Mouse (Mus musculus) megakaryocyte, embryonic 14.5 days (primary cell): ENCODE measurements around the gene Btf3l4. TPM values are rescaled to one million over a fixed set of nuclear protein-coding genes. Genes with fewer than 3 reads are reported as not detected.

ENCODE experiments used
- H3K27me3 ChIP-seq: replicated peaks from 2 replicates; pipeline ENCODE3; 2012; ENCODE audit warnings: inconsistent platforms
- H3K36me3 ChIP-seq: replicated peaks from 2 replicates; pipeline ENCODE3; 2012; ENCODE audit warnings: low read length, inconsistent platforms, mixed read lengths
- H3K4me1 ChIP-seq: 2 replicates; pipeline ENCODE4 v1.6.1; 2012; ENCODE audit warnings: inconsistent platforms
- H3K4me3 ChIP-seq: replicated peaks from 2 replicates; pipeline ENCODE3; 2012; ENCODE audit warnings: moderate library complexity, mild to moderate bottlenecking, inconsistent platforms
- H3K9me3 ChIP-seq: 2 replicates; pipeline ENCODE4 v1.6.1; 2012; ENCODE audit warnings: inconsistent platforms
- FLI1 ChIP-seq: IDR thresholded peaks from 2 replicates; pipeline ENCODE4 v1.6.1; 2012; ENCODE audit warnings: low read length, inconsistent platforms, mixed read lengths
- GATA1 ChIP-seq: IDR thresholded peaks from 3 replicates; pipeline ENCODE4 v1.6.1; 2012; ENCODE audit warnings: mixed read lengths, low read length, inconsistent platforms, borderline replicate concordance
- polyA plus RNA-seq: library from polyadenylated mRNA; stranded (reverse); fragments of >175 nt; gene quantifications from 2 replicates; pipeline ENCODE4 v1.2.3, GENCODE M21; 2012; ENCODE audit warnings: low replicate concordance; ENCODE audit not compliant: insufficient read depth

Btf3l4 gene
- polyA plus RNA-seq, 1 experiment = 5.4 TPM

- Histone ChIP-seq H3K36me3 (peaks cover 81% of the 10 kb centered on the region), H3K9me3 (no peaks in the 10 kb centered on the region), H3K4me1 (no peaks in the 10 kb centered on the region; the same call in 1 of the 2 replicates), H3K27me3 (no peaks in the 10 kb centered on the region), H3K4me3 (no peak overlapping the region)
- TF ChIP-seq GATA1 (no peak), FLI1 (no peak)
Observed at GRCm38 (mm10) chr4:108826096-108826495, 7.3 kb downstream of the Btf3l4 start.

- Histone ChIP-seq H3K36me3 (peaks cover 85% of the 10 kb centered on the region), H3K4me3 (no peak overlapping the region), H3K27me3 (no peaks in the 10 kb centered on the region), H3K9me3 (no peaks in the 10 kb centered on the region), H3K4me1 (no peaks in the 10 kb centered on the region)
- no peak for TF ChIP-seq FLI1
- no peak for TF ChIP-seq GATA1
Observed at GRCm38 (mm10) chr4:108825677-108826076, 7.7 kb downstream of the Btf3l4 start.

GRCm38 (mm10) chr4:108811550-108811949 lies 21.9 kb downstream of the Btf3l4 start:
- no peak for TF ChIP-seq GATA1
- TF ChIP-seq FLI1 = no peak
- H3K36me3 ChIP-seq = peaks cover 6% of the 10 kb centered on the region
- H3K9me3 ChIP-seq = no peaks in the 10 kb centered on the region
- H3K27me3 ChIP-seq = peaks cover 9% of the 10 kb centered on the region
- peaks cover 5% of the 10 kb centered on the region; the same call in 1 of the 2 replicates for H3K4me1 ChIP-seq
- H3K4me3 ChIP-seq = no peak overlapping the region

- H3K36me3 ChIP-seq = peaks cover 6% of the 10 kb centered on the region
Observed at GRCm38 (mm10) chr4:108811142-108811541, 22.3 kb downstream of the Btf3l4 start.

GRCm38 (mm10) chr4:108803535-108803934 lies 29.9 kb downstream of the Btf3l4 start:
- peaks cover 5% of the 10 kb centered on the region; the same call in 1 of the 2 replicates for H3K4me1 ChIP-seq
- TF ChIP-seq GATA1 (no peak), FLI1 (no peak)
- no peaks in the 10 kb centered on the region for H3K36me3 ChIP-seq
- no peak overlapping the region for H3K4me3 ChIP-seq
- peaks cover 12% of the 10 kb centered on the region for H3K27me3 ChIP-seq
- H3K9me3 ChIP-seq = no peaks in the 10 kb centered on the region

More at GRCm38 (mm10) chr4:108811142-108811541, 22.3 kb downstream of the Btf3l4 start:
- Histone ChIP-seq H3K4me1 (peaks cover 5% of the 10 kb centered on the region; the same call in 1 of the 2 replicates), H3K9me3 (no peaks in the 10 kb centered on the region), H3K27me3 (peaks cover 9% of the 10 kb centered on the region), H3K4me3 (no peak overlapping the region)
- TF ChIP-seq FLI1 (no peak), GATA1 (no peak)

GRCm38 (mm10) chr4:108798083-108798830 lies 35.2 kb downstream of the Btf3l4 start:
- 0 out of 2 replicates have a peak, but pooled peaks cover 4% of the 10 kb centered on the region for H3K4me1 ChIP-seq
- peaks cover 6% of the 10 kb centered on the region for H3K27me3 ChIP-seq
- no peaks in the 10 kb centered on the region for H3K36me3 ChIP-seq
- H3K9me3 ChIP-seq = no peaks in the 10 kb centered on the region
- no peak overlapping the region for H3K4me3 ChIP-seq
- TF ChIP-seq FLI1 (no peak), GATA1 (no peak)

- Histone ChIP-seq H3K36me3 (no peaks in the 10 kb centered on the region), H3K4me3 (no peak overlapping the region), H3K4me1 (0 out of 2 replicates have a peak, but pooled peaks cover 4% of the 10 kb centered on the region), H3K9me3 (no peaks in the 10 kb centered on the region), H3K27me3 (peaks cover 6% of the 10 kb centered on the region)
- TF ChIP-seq GATA1 (no peak), FLI1 (no peak)
Observed at GRCm38 (mm10) chr4:108796701-108797100, 36.7 kb downstream of the Btf3l4 start.

GRCm38 (mm10) chr4:108793941-108794340 lies 39.5 kb downstream of the Btf3l4 start:
- Histone ChIP-seq H3K27me3 (peaks cover 11% of the 10 kb centered on the region), H3K4me3 (no peak overlapping the region), H3K4me1 (0 out of 2 replicates have a peak, but pooled peaks cover 4% of the 10 kb centered on the region), H3K9me3 (no peaks in the 10 kb centered on the region), H3K36me3 (no peaks in the 10 kb centered on the region)
- no peak for TF ChIP-seq FLI1
- no peak for TF ChIP-seq GATA1

GRCm38 (mm10) chr4:108790507-108790906 lies 42.9 kb downstream of the Btf3l4 start:
- no peaks in the 10 kb centered on the region for H3K9me3 ChIP-seq
- peaks cover 12% of the 10 kb centered on the region for H3K27me3 ChIP-seq
- H3K36me3 ChIP-seq = no peaks in the 10 kb centered on the region
- no peak for TF ChIP-seq GATA1
- TF ChIP-seq FLI1 = no peak
- H3K4me3 ChIP-seq = no peak overlapping the region
- H3K4me1 ChIP-seq = no peaks in the 10 kb centered on the region

- H3K9me3 ChIP-seq = no peaks in the 10 kb centered on the region
- no peak overlapping the region for H3K4me3 ChIP-seq
- peaks cover 12% of the 10 kb centered on the region for H3K27me3 ChIP-seq
- no peak for TF ChIP-seq FLI1
- TF ChIP-seq GATA1 = no peak
- no peaks in the 10 kb centered on the region for H3K4me1 ChIP-seq
- H3K36me3 ChIP-seq = no peaks in the 10 kb centered on the region
Observed at GRCm38 (mm10) chr4:108789258-108789936, 44.0 kb downstream of the Btf3l4 start.
